ENCODE assay signal across 10 mouse cellular contexts in the genomic region with DNA sequence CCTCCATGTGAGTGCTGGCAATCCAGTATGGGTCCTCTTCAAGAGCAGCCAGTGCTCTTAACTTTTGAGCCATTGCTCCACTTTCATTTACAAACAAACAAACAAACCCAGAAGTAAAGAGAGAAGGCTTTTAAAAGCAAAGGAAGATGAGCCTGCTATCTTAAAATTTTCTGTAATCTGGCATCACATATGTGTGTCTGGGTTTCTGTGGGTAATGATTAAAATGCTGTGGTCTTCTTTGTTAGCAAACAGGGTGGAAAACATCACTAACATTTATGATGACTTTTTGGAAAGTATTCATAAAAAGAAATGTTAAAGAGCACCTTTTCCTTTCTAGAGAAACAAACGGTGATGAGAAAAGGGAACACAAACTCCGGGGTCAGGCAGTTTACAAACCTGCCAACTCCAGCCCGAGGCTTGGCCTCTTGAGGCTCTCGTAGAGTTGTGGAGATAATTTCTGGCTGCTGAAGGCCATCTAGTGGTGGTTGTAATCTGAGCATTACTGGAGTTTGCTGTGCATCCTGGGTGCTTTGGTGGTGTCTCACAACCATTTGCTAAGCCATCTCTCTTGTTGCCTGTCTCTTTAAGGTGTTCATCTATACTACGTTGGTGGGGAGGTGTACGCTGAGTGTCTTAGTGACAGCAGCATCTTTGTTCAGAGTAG. TPM values are rescaled to one million over a fixed set of nuclear protein-coding genes. Genes with fewer than 3 reads are reported as not detected.
DNase-seq lines count a peak whose midpoint lies in the region; ATAC-seq and TF ChIP-seq lines count a peak whose summit lies in the region.
"Had no signal": no experiment of that assay in that cellular context is flagged by ENCODE, and none has a peak within 500 bp of the region (broad histone marks: within the 10 kb centered on the region; RNA-seq: fewer than 3 reads in every experiment).

No protein-coding gene starts in this region.

- peaks cover 45% of the 10 kb centered on the region for H3K36me3 ChIP-seq in kidney, postnatal 0 days (ENCODE audit: insufficient read depth, low read length)
- H3K36me3 ChIP-seq in kidney, embryonic 15.5 days: peaks cover 95% of the 10 kb centered on the region
- H3K36me3 ChIP-seq in MEL (ENCODE audit: control insufficient read depth in 1 of 2, insufficient read depth in 2 of 2, low read length in 2 of 2): peaks cover 3 to 6% of the 10 kb centered on the region in 2 experiments
- peaks cover 92% of the 10 kb centered on the region for H3K36me3 ChIP-seq in embryonic facial prominence, embryonic 14.5 days (ENCODE audit: control insufficient read depth, insufficient read depth, low read length)

- no peaks in the 10 kb centered on the region for H3K27me3 ChIP-seq in cerebellum, adult 2 months (ENCODE audit: control insufficient read depth, insufficient read depth, low read length)
- H3K27me3 ChIP-seq in kidney, postnatal 0 days (ENCODE audit: insufficient read depth, low read length): no peaks in the 10 kb centered on the region
- no peaks in the 10 kb centered on the region for H3K27me3 ChIP-seq in kidney, embryonic 15.5 days
- no peaks in the 10 kb centered on the region for H3K27me3 ChIP-seq in MEL (ENCODE audit: control insufficient read depth in 1 of 2, insufficient read depth in 2 of 2, low read length in 2 of 2)
- no peaks in the 10 kb centered on the region for H3K27me3 ChIP-seq in embryonic facial prominence, embryonic 14.5 days (replicated peaks; ENCODE audit: control insufficient read depth, insufficient read depth, low read length)
- H3K27me3 ChIP-seq: limb, embryonic 15.5 days had no signal

- TF ChIP-seq POLR2A in cerebellum, adult 2 months (IDR thresholded peaks at IDR 0.05; ENCODE audit: borderline replicate concordance, insufficient read depth, low read length): no peak
- no peak for TF ChIP-seq POLR2A in MEL (IDR thresholded peaks at IDR 0.05; ENCODE audit: control insufficient read depth in 1 of 2, insufficient read depth in 1 of 2, low read depth in 1 of 2, low read length in 2 of 2, poor library complexity in 1 of 2)

- no peak overlapping the region for H3K4me3 ChIP-seq in cerebellum, adult 2 months (replicated peaks; ENCODE audit: insufficient read depth, low read depth, low read length)
- no peak overlapping the region for H3K4me3 ChIP-seq in kidney, postnatal 0 days (replicated peaks; ENCODE audit: low read depth, low read length)
- H3K4me3 ChIP-seq in kidney, embryonic 15.5 days (replicated peaks): no peak overlapping the region
- H3K4me3 ChIP-seq in MEL (ENCODE audit: control insufficient read depth in 1 of 2, insufficient read depth in 1 of 2, low read depth in 2 of 2, low read length in 2 of 2): no peak overlapping the region; a peak in 1 of 4 replicates
- no peak overlapping the region for H3K4me3 ChIP-seq in embryonic facial prominence, embryonic 14.5 days (ENCODE audit: low read depth, low read length)
- H3K4me3 ChIP-seq: limb, embryonic 15.5 days had no signal

- no peak overlapping the region for H3K27ac ChIP-seq in cerebellum, adult 2 months (ENCODE audit: insufficient read depth, low read length)
- no peak overlapping the region for H3K27ac ChIP-seq in kidney, postnatal 0 days
- no peak overlapping the region for H3K27ac ChIP-seq in kidney, embryonic 15.5 days
- H3K27ac ChIP-seq in MEL (ENCODE audit: control insufficient read depth, low read depth, low read length): peak overlapping the region; percentile 49; the same call in 1 of the 2 replicates
- H3K27ac ChIP-seq in embryonic facial prominence, embryonic 14.5 days (replicated peaks; ENCODE audit: low read depth, low read length): no peak overlapping the region
- H3K27ac ChIP-seq: limb, embryonic 15.5 days had no signal

- H3K79me2 ChIP-seq in MEL (ENCODE audit: control insufficient read depth, insufficient read depth, low read length, poor library complexity): no peaks in the 10 kb centered on the region

- H3K4me2 ChIP-seq in kidney, postnatal 0 days (ENCODE audit: low read length): no peak overlapping the region
- no peak overlapping the region for H3K4me2 ChIP-seq in kidney, embryonic 15.5 days
- no peak overlapping the region for H3K4me2 ChIP-seq in embryonic facial prominence, embryonic 14.5 days (ENCODE audit: low read depth, low read length)
- H3K4me2 ChIP-seq: limb, embryonic 15.5 days had no signal

- no peak overlapping the region for H3K9ac ChIP-seq in kidney, postnatal 0 days (ENCODE audit: low read depth, low read length)
- H3K9ac ChIP-seq in kidney, embryonic 15.5 days: no peak overlapping the region
- H3K9ac ChIP-seq in MEL (ENCODE audit: control insufficient read depth, low read depth, low read length, poor library complexity, severe bottlenecking): no peak overlapping the region
- no peak overlapping the region for H3K9ac ChIP-seq in embryonic facial prominence, embryonic 14.5 days (ENCODE audit: low read depth, low read length)
- H3K9ac ChIP-seq: limb, embryonic 15.5 days had no signal

- TF ChIP-seq RAD21 in MEL (IDR thresholded peaks at IDR 0.05; ENCODE audit: low read depth, low read length): peak; percentile 38

- TF ChIP-seq EP300 in MEL (IDR thresholded peaks at IDR 0.05; ENCODE audit: low read depth in 1 of 2, low read length in 2 of 2): peak; percentile 31 to 60; a peak in 3 of 4 replicates

- H3K9me3 ChIP-seq in kidney, postnatal 0 days (replicated peaks; ENCODE audit: low read length): no peaks in the 10 kb centered on the region
- no peaks in the 10 kb centered on the region for H3K9me3 ChIP-seq in kidney, embryonic 15.5 days (replicated peaks)
- no peaks in the 10 kb centered on the region for H3K9me3 ChIP-seq in MEL (replicated peaks; ENCODE audit: insufficient read depth, low read length)
- no peaks in the 10 kb centered on the region for H3K9me3 ChIP-seq in embryonic facial prominence, embryonic 14.5 days (ENCODE audit: control insufficient read depth, low read length)
- H3K9me3 ChIP-seq: limb, embryonic 15.5 days had no signal

- peak; percentile 59 for TF ChIP-seq CTCF in cerebellum, adult 2 months (IDR thresholded peaks at IDR 0.05; ENCODE audit: borderline replicate concordance, insufficient read depth, low read depth, low read length)
- TF ChIP-seq CTCF in kidney, postnatal 0 days (IDR thresholded peaks at IDR 0.05; ENCODE audit: low read depth): peak; percentile 78
- peak in 2 of 3 experiments; percentile 24 to 59; a peak in 4 of 6 replicates for TF ChIP-seq CTCF in MEL (IDR thresholded peaks at IDR 0.05 in 2 of 3, conservative IDR thresholded peaks at IDR 0.05 in 1 of 3; ENCODE audit: control insufficient read depth in 1 of 3, insufficient read depth in 1 of 3, low read depth in 2 of 3, low read length in 3 of 3, poor library complexity in 1 of 3, severe bottlenecking in 1 of 3)

- peak in 1 of 2 experiments; percentile 32 for DNase-seq in cerebellum, adult 2 months
- no peak for DNase-seq in cerebellum, adult 9-11 months
- DNase-seq in kidney, postnatal 0 days (ENCODE audit: low spot score): peak; percentile 74
- DNase-seq in MEL (ENCODE audit: low read depth, low spot score): peak; percentile 49
- DNase-seq in embryonic facial prominence, embryonic 14.5 days (ENCODE audit: low spot score): peak; percentile 38
- DNase-seq in lung, postnatal 10 days: peak; percentile 70

- no peaks in the 10 kb centered on the region for H3K4me1 ChIP-seq in cerebellum, adult 2 months (ENCODE audit: control insufficient read depth, insufficient read depth, low read length)
- H3K4me1 ChIP-seq in kidney, postnatal 0 days (replicated peaks; ENCODE audit: insufficient read depth, low read length): no peaks in the 10 kb centered on the region
- no peaks in the 10 kb centered on the region for H3K4me1 ChIP-seq in kidney, embryonic 15.5 days
- peaks cover 3 to 4% of the 10 kb centered on the region in 2 experiments for H3K4me1 ChIP-seq in MEL (ENCODE audit: control insufficient read depth in 1 of 2, insufficient read depth in 2 of 2, low read length in 2 of 2)
- no peaks in the 10 kb centered on the region for H3K4me1 ChIP-seq in embryonic facial prominence, embryonic 14.5 days (ENCODE audit: control insufficient read depth, insufficient read depth, low read length)
- H3K4me1 ChIP-seq: limb, embryonic 15.5 days had no signal

- WGBS in cerebellum, adult 2 months: 33% methylated on average over 6 of the region's 6 CpGs
- 40% methylated on average over 6 of the region's 6 CpGs for WGBS in kidney, postnatal 0 days
- WGBS in kidney, embryonic 15.5 days: 46% methylated on average over 6 of the region's 6 CpGs
- 56% methylated on average over 6 of the region's 6 CpGs for WGBS in embryonic facial prominence, embryonic 14.5 days

- no peak for ATAC-seq in kidney, postnatal 0 days (replicated peaks; ENCODE audit: low FRiP score, low read depth)
- no peak for ATAC-seq in kidney, embryonic 15.5 days (replicated peaks; ENCODE audit: low FRiP score)
- ATAC-seq in embryonic facial prominence, embryonic 14.5 days (ENCODE audit: low read depth): no peak
- ATAC-seq in monocyte, adult 5-6 weeks (replicated peaks; ENCODE audit: insufficient number of reproducible peaks, low FRiP score, low TSS enrichment, poor library complexity, severe bottlenecking): no peak

TF ChIP-seq in MEL, 35 proteins besides CTCF, POLR2A, EP300 and RAD21 (continues in another document):
- TF ChIP-seq ZKSCAN1 (IDR thresholded peaks at IDR 0.05; ENCODE audit: low read depth, low read length) (no peak), TBP (IDR thresholded peaks at IDR 0.05; ENCODE audit: low read depth, low read length) (no peak), MXI1 (IDR thresholded peaks at IDR 0.05; ENCODE audit: low read depth, low read length) (no peak), ETS1 (IDR thresholded peaks at IDR 0.05; ENCODE audit: low read depth, low read length) (no peak)

RNA-seq across cellular contexts. Expression of a gene that starts 18.3 kb away (rescaled TPM):
- polyA plus RNA-seq in cerebellum, adult 2 months (2012; rRNA removed): 1.3 and 1.6 TPM in 2 replicates
- polyA plus RNA-seq in kidney, postnatal 0 days (2015; fragmentation: Nextera tagmentation; extraction: Ambion mirVana): not detected in 2 replicates
- polyA plus RNA-seq in kidney, embryonic 15.5 days (2015; fragmentation: Nextera tagmentation; extraction: Ambion mirVana): not detected in 2 replicates
- total RNA-seq in MEL (2012; rRNA removed): not detected in 2 replicates
- polyA plus RNA-seq in MEL (2012; ENCODE audit: insufficient read depth in 1 of 2, insufficient read length in 2 of 2, low read depth in 1 of 2, low replicate concordance in 2 of 2, missing spikeins in 1 of 2): not detected
- polyA plus RNA-seq in embryonic facial prominence, embryonic 14.5 days (2014; fragmentation: Nextera tagmentation; extraction: Ambion mirVana): 0.49 and 0.79 TPM in 2 replicates
- not detected in 3 replicates for total RNA-seq in monocyte, adult 5-6 weeks (2017)
- total RNA-seq: ES-E14 had no signal

RNA-seq across cellular contexts. Expression of a gene that starts 32.5 kb away (rescaled TPM):
- polyA plus RNA-seq in cerebellum, adult 2 months (2012; rRNA removed): 21.4 and 22.4 TPM in 2 replicates
- polyA plus RNA-seq in kidney, postnatal 0 days (2015; fragmentation: Nextera tagmentation; extraction: Ambion mirVana): 23.9 and 26.3 TPM in 2 replicates
- polyA plus RNA-seq in kidney, embryonic 15.5 days (2015; fragmentation: Nextera tagmentation; extraction: Ambion mirVana): 33.3 and 34.6 TPM in 2 replicates
- total RNA-seq in MEL (2012; rRNA removed): 7.8 and 8.0 TPM in 2 replicates
- 10 to 100 TPM in 1 of 2 experiments, not detected in 1; 11.3 TPM for polyA plus RNA-seq in MEL (2012; ENCODE audit: insufficient read depth in 1 of 2, insufficient read length in 2 of 2, low read depth in 1 of 2, low replicate concordance in 2 of 2, missing spikeins in 1 of 2)
- 45.3 and 45.9 TPM in 2 replicates for polyA plus RNA-seq in embryonic facial prominence, embryonic 14.5 days (2014; fragmentation: Nextera tagmentation; extraction: Ambion mirVana)
- total RNA-seq in monocyte, adult 5-6 weeks (2017): 19.5 to 20.2 TPM (median 19.5 TPM) in 3 replicates
